Mouse (Mus musculus) kidney, adult 2 months (tissue): Measurements from ENCODE around the gene Lgmn.

Experiments
- CTCF ChIP-seq: fragments of 200-500 bp; conservative IDR thresholded peaks from 2 replicates; pipeline ENCODE4 v1.5.1; 2011; ENCODE audit warnings: low read depth, mild to moderate bottlenecking, control low read depth, low read length, moderate library complexity, mixed read lengths; ENCODE audit not compliant: insufficient read depth, insufficient read length
- POLR2A ChIP-seq: fragments of 200-500 bp; IDR thresholded peaks from one replicate; pipeline ENCODE4 v1.6.1; 2011; ENCODE audit warnings: low read depth, low read length, control low read depth

GRCm38 (mm10) chr12:102439632-102440023, at the start of gene Lgmn:
- TF ChIP-seq POLR2A (no peak), CTCF (no peak)
